Mouse (Mus musculus) forebrain, embryonic 11.5 days (tissue): ENCODE data around the gene Gtpbp8. TPM values are rescaled to one million over a fixed set of nuclear protein-coding genes. Genes with fewer than 3 reads are reported as not detected.

Experiments
- ATAC-seq: fragments of 200-750 bp; cut with Nextera tagmentation; replicated peaks from 2 replicates; pipeline ENCODE4 v1.8.0; 2017; ENCODE audit warnings: moderate TSS enrichment; ENCODE audit not compliant: low FRiP score
- DNase-seq: peaks from one replicate; pipeline ENCODE4 v3.0.0-alpha.2; 2017; ENCODE audit warnings: low spot score
- H3K27ac ChIP-seq: fragments of 300-500 bp; sonication (generic); 2 replicates; pipeline ENCODE4 v1.5.1; 2014; ENCODE audit warnings: low read depth, low read length
- H3K27me3 ChIP-seq: fragments of 300-500 bp; sonication (generic); 2 replicates; pipeline ENCODE4 v1.6.1; 2014; ENCODE audit warnings: mild to moderate bottlenecking, low read length, mixed read lengths; ENCODE audit not compliant: control insufficient read depth, insufficient read depth
- H3K36me3 ChIP-seq: fragments of 300-500 bp; sonication (generic); 2 replicates; pipeline ENCODE4 v1.6.1; 2014; ENCODE audit warnings: mild to moderate bottlenecking, low read length, moderate library complexity, mixed read lengths; ENCODE audit not compliant: control insufficient read depth, insufficient read depth
- H3K4me1 ChIP-seq: fragments of 300-500 bp; sonication (generic); replicated peaks from 2 replicates; pipeline ENCODE4 v1.6.1; 2014; ENCODE audit warnings: low read length, mixed read lengths; ENCODE audit not compliant: control insufficient read depth, insufficient read depth
- H3K4me2 ChIP-seq: fragments of 300-500 bp; sonication (generic); 2 replicates; pipeline ENCODE4 v1.6.1; 2014; ENCODE audit warnings: low read depth, mild to moderate bottlenecking, low read length, moderate library complexity, mixed read lengths; ENCODE audit not compliant: severe bottlenecking
- H3K4me3 ChIP-seq: fragments of 300-500 bp; sonication (generic); 2 replicates; pipeline ENCODE4 v1.5.1; 2014; ENCODE audit warnings: low read depth, low read length
- H3K9ac ChIP-seq: fragments of 300-500 bp; sonication (generic); 2 replicates; pipeline ENCODE4 v1.6.1; 2014; ENCODE audit warnings: low read length
- H3K9me3 ChIP-seq: fragments of 300-500 bp; sonication (generic); 2 replicates; pipeline ENCODE4 v1.6.1; 2016; ENCODE audit warnings: low read length, mixed read lengths; ENCODE audit not compliant: control insufficient read depth
- WGBS: fragments of 180-500 bp; shearing (Covaris S2); extraction: QIAGEN DNeasy Blood & Tissue Kit; methylation state at CpG from one replicate; pipeline ENCODE4 v1.1.7; 2014; 5-methylcytosine and 5-hydroxymethylcytosine counted together
- polyA plus RNA-seq: library from polyadenylated mRNA; unstranded; fragments of >200 nt; fragmentation: Nextera tagmentation; extraction: Ambion mirVana; gene quantifications from 2 replicates; pipeline ENCODE4 v1.2.1, GENCODE M21; 2014

Gene Gtpbp8
- polyA plus RNA-seq, 1 experiment from 2014 or later = 34.2 TPM

- Histone ChIP-seq H3K27me3 (no peaks in the 10 kb centered on the region), H3K4me1 (peaks cover 2% of the 10 kb centered on the region; the same call in 1 of the 2 replicates), H3K27ac (no peak overlapping the region), H3K4me3 (no peak overlapping the region), H3K9ac (no peak overlapping the region), H3K9me3 (no peaks in the 10 kb centered on the region), H3K36me3 (no peaks in the 10 kb centered on the region; the same call in 1 of the 2 replicates), H3K4me2 (no peak overlapping the region)
- DNase-seq (no peak), ATAC-seq (no peak)
- 89% methylated on average over 2 of the region's 2 CpGs for WGBS
These were observed 23.5 kb downstream of the Gtpbp8 start for GRCm38 (mm10) chr16:44722666-44723065.

- peaks cover 5% of the 10 kb centered on the region; the same call in 1 of the 2 replicates for H3K4me1 ChIP-seq
- no peaks in the 10 kb centered on the region for H3K9me3 ChIP-seq
- no peaks in the 10 kb centered on the region; the same call in 1 of the 2 replicates for H3K36me3 ChIP-seq
- H3K27me3 ChIP-seq = no peaks in the 10 kb centered on the region
- ATAC-seq = no peak
- no peak overlapping the region for H3K9ac ChIP-seq
- WGBS = 76% methylated on average over 3 of the region's 3 CpGs
- H3K4me3 ChIP-seq = no peak overlapping the region
- no peak overlapping the region for H3K27ac ChIP-seq
- no peak overlapping the region for H3K4me2 ChIP-seq
- no peak for DNase-seq
These were observed 25.6 kb downstream of the Gtpbp8 start for GRCm38 (mm10) chr16:44720518-44720917.

GRCm38 (mm10) chr16:44719349-44719748, 26.8 kb downstream of the Gtpbp8 start:
- no peak for ATAC-seq
- H3K27me3 ChIP-seq = no peaks in the 10 kb centered on the region
- whole genome bisulfite sequencing = 79% methylated on average over 7 of the region's 7 CpGs
- H3K9ac ChIP-seq = no peak overlapping the region
- DNase-seq = no peak
- no peak overlapping the region for H3K27ac ChIP-seq
- H3K36me3 ChIP-seq = no peaks in the 10 kb centered on the region; the same call in 1 of the 2 replicates
- H3K9me3 ChIP-seq = no peaks in the 10 kb centered on the region
- no peak overlapping the region for H3K4me3 ChIP-seq
- peaks cover 5% of the 10 kb centered on the region; the same call in 1 of the 2 replicates for H3K4me1 ChIP-seq
- H3K4me2 ChIP-seq = no peak overlapping the region

GRCm38 (mm10) chr16:44717838-44718237, 28.3 kb downstream of the Gtpbp8 start:
- Histone ChIP-seq H3K27ac (no peak overlapping the region), H3K4me1 (peaks cover 3% of the 10 kb centered on the region; the same call in 1 of the 2 replicates), H3K9ac (no peak overlapping the region), H3K4me2 (no peak overlapping the region), H3K9me3 (no peaks in the 10 kb centered on the region), H3K4me3 (no peak overlapping the region), H3K27me3 (no peaks in the 10 kb centered on the region), H3K36me3 (no peaks in the 10 kb centered on the region; the same call in 1 of the 2 replicates)
- ATAC-seq (0 out of 2 replicates have a peak, but pooled peaks have one; percentile 37), DNase-seq (no peak)
- WGBS = 77% methylated on average over 2 of the region's 2 CpGs

GRCm38 (mm10) chr16:44717141-44717634, 29.0 kb downstream of the Gtpbp8 start:
- no peaks in the 10 kb centered on the region; the same call in 1 of the 2 replicates for H3K36me3 ChIP-seq
- no peak overlapping the region for H3K4me3 ChIP-seq
- WGBS = 75% methylated on average over 2 of the region's 2 CpGs
- H3K4me2 ChIP-seq = no peak overlapping the region
- H3K9me3 ChIP-seq = no peaks in the 10 kb centered on the region
- DNase-seq (no peak), ATAC-seq (peak; percentile 56)
- H3K9ac ChIP-seq = no peak overlapping the region
- no peaks in the 10 kb centered on the region for H3K27me3 ChIP-seq
- H3K4me1 ChIP-seq = peaks cover 3% of the 10 kb centered on the region; the same call in 1 of the 2 replicates
- no peak overlapping the region for H3K27ac ChIP-seq

GRCm38 (mm10) chr16:44716305-44717140, 29.6 kb downstream of the Gtpbp8 start:
- Histone ChIP-seq H3K4me1 (peaks cover 3% of the 10 kb centered on the region; the same call in 1 of the 2 replicates), H3K27ac (no peak overlapping the region), H3K36me3 (no peaks in the 10 kb centered on the region; the same call in 1 of the 2 replicates), H3K4me2 (no peak overlapping the region), H3K4me3 (no peak overlapping the region), H3K9me3 (no peaks in the 10 kb centered on the region), H3K27me3 (no peaks in the 10 kb centered on the region), H3K9ac (no peak overlapping the region)
- no peak for DNase-seq
- WGBS = 32% methylated on average over 10 of the region's 10 CpGs
- peak; percentile 73 for ATAC-seq

GRCm38 (mm10) chr16:44703458-44703857, 42.7 kb downstream of the Gtpbp8 start:
- Histone ChIP-seq H3K4me1 (0 out of 2 replicates have a peak, but pooled peaks cover 2% of the 10 kb centered on the region), H3K27me3 (no peaks in the 10 kb centered on the region), H3K4me3 (no peak overlapping the region), H3K36me3 (no peaks in the 10 kb centered on the region), H3K4me2 (no peak overlapping the region), H3K9ac (no peak overlapping the region), H3K9me3 (no peaks in the 10 kb centered on the region), H3K27ac (no peak overlapping the region)
- 66% methylated on average over 4 of the region's 4 CpGs for WGBS
- ATAC-seq (no peak), DNase-seq (no peak)

GRCm38 (mm10) chr16:44702272-44702671, 43.9 kb downstream of the Gtpbp8 start:
- no peak overlapping the region for H3K4me3 ChIP-seq
- 0 out of 2 replicates have a peak, but pooled peaks cover 2% of the 10 kb centered on the region for H3K4me1 ChIP-seq
- H3K27ac ChIP-seq = no peak overlapping the region
- no peaks in the 10 kb centered on the region for H3K9me3 ChIP-seq
- H3K4me2 ChIP-seq = no peak overlapping the region
- H3K27me3 ChIP-seq = no peaks in the 10 kb centered on the region
- DNase-seq (no peak), ATAC-seq (no peak)
- no peak overlapping the region for H3K9ac ChIP-seq
- 72% methylated on average over 5 of the region's 5 CpGs for WGBS
- no peaks in the 10 kb centered on the region for H3K36me3 ChIP-seq
